Mouse (Mus musculus) hindbrain, postnatal 0 days (tissue): ENCODE results near the gene Foxa3. TPM values are rescaled to one million over a fixed set of nuclear protein-coding genes. Genes with fewer than 3 reads are reported as not detected.
A peak's percentile ranks its signal among the peaks of the same experiment; 100 is the strongest.

Source experiments
- ATAC-seq: fragments of 200-750 bp; cut with Nextera tagmentation; 2 replicates; pipeline ENCODE4 v1.8.0; 2017; ENCODE audit warnings: mild to moderate bottlenecking, moderate TSS enrichment, moderate library complexity
- DNase-seq: peaks from one replicate; pipeline ENCODE4 v3.0.0-alpha.2; 2015; ENCODE audit warnings: low spot score
- H3K27ac ChIP-seq: fragments of 300-500 bp; sonication (generic); 2 replicates; pipeline ENCODE4 v1.5.1; 2014; ENCODE audit warnings: mild to moderate bottlenecking
- H3K27me3 ChIP-seq: fragments of 300-500 bp; sonication (generic); 2 replicates; pipeline ENCODE4 v1.6.1; 2014; ENCODE audit warnings: low read length, mixed read lengths; ENCODE audit not compliant: insufficient read depth
- H3K36me3 ChIP-seq: fragments of 300-500 bp; sonication (generic); 2 replicates; pipeline ENCODE4 v1.6.1; 2014; ENCODE audit warnings: low read length, mixed read lengths; ENCODE audit not compliant: insufficient read depth
- H3K4me1 ChIP-seq: fragments of 300-500 bp; sonication (generic); 2 replicates; pipeline ENCODE4 v1.6.1; 2014; ENCODE audit warnings: antibody characterized with exemption, low read length, mixed read lengths; ENCODE audit not compliant: insufficient read depth
- H3K4me2 ChIP-seq: fragments of 300-500 bp; sonication (generic); 2 replicates; pipeline ENCODE4 v1.6.1; 2014; ENCODE audit warnings: low read depth, mild to moderate bottlenecking, low read length, moderate library complexity, mixed read lengths
- H3K4me3 ChIP-seq: fragments of 300-500 bp; sonication (generic); 2 replicates; pipeline ENCODE4 v1.5.1; 2014; ENCODE audit warnings: low read length
- H3K9ac ChIP-seq: fragments of 300-500 bp; sonication (generic); replicated peaks from 2 replicates; pipeline ENCODE4 v1.6.1; 2014; ENCODE audit warnings: mild to moderate bottlenecking, low read length, moderate library complexity, mixed read lengths
- H3K9me3 ChIP-seq: fragments of 300-500 bp; sonication (generic); 2 replicates; pipeline ENCODE4 v1.6.1; 2016; ENCODE audit warnings: low read length, mixed read lengths
- CTCF ChIP-seq: IDR thresholded peaks from 2 replicates; pipeline ENCODE4 v1.5.1; 2016; ENCODE audit warnings: antibody characterized with exemption, control low read depth, low read depth
- WGBS: fragments of 180-500 bp; shearing (Covaris S2); extraction: QIAGEN DNeasy Blood & Tissue Kit; methylation state at CpG from one replicate; pipeline ENCODE4 v1.1.7; 2014; 5-methylcytosine and 5-hydroxymethylcytosine counted together
- polyA plus RNA-seq: library from polyadenylated mRNA; unstranded; fragments of >200 nt; fragmentation: Nextera tagmentation; extraction: Ambion mirVana; gene quantifications from 2 replicates; pipeline ENCODE4 v1.2.1, GENCODE M21; 2015
- total RNA-seq: library from RNA; depleted of rRNA; stranded (reverse); fragments of >200 nt; gene quantifications from 2 replicates; pipeline ENCODE4 v1.2.3, GENCODE M21; 2014; rRNA removed

Gene Foxa3
- total and polyA plus RNA-seq, 2 experiments from 2014 or later: not detected

GRCm38 (mm10) chr7:18970956-18971355, 52.4 kb downstream of the Foxa3 start:
- no peaks in the 10 kb centered on the region for H3K27me3 ChIP-seq
- peak; percentile 40 for TF ChIP-seq CTCF
- H3K4me1 ChIP-seq: no peaks in the 10 kb centered on the region
- no peak for DNase-seq
- H3K27ac ChIP-seq: no peak overlapping the region
- H3K4me2 ChIP-seq: no peak overlapping the region
- no peaks in the 10 kb centered on the region for H3K9me3 ChIP-seq
- no peaks in the 10 kb centered on the region for H3K36me3 ChIP-seq
- H3K4me3 ChIP-seq: no peak overlapping the region
- WGBS: 95% methylated on average over 3 of the region's 3 CpGs
- ATAC-seq: no peak
- no peak overlapping the region for H3K9ac ChIP-seq

DNA sequence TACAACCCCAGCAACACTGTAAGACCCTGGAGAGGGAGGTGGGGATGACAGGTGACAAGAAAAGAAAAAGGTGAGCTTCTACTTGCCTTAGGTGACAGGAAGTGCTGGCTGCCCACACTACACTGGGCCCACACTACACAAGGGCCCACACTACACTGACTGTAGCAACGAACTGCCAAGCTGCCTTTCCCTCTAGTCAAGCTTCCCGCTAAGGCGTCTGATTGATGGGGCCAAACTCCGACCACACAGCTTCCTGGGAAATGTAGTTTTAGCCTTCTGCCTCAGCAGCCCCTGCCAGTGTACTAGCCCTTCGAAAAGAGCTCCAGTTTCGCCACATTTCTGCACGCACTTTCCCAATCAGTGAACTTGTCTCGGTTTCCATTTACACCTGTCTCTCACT, 55.7 kb downstream of the Foxa3 start:
- H3K4me2 ChIP-seq: no peak overlapping the region
- ATAC-seq: peak; percentile 36; the same call in 1 of the 2 replicates
- peaks cover 4% of the 10 kb centered on the region for H3K4me1 ChIP-seq
- no peaks in the 10 kb centered on the region for H3K36me3 ChIP-seq
- no peak overlapping the region for H3K9ac ChIP-seq
- no peaks in the 10 kb centered on the region for H3K9me3 ChIP-seq
- H3K27me3 ChIP-seq: no peaks in the 10 kb centered on the region
- DNase-seq: peak; percentile 64
- TF ChIP-seq CTCF: no peak
- H3K4me3 ChIP-seq: no peak overlapping the region
- WGBS: 14% methylated on average over 8 of the region's 8 CpGs
- no peak overlapping the region; the same call in 1 of the 2 replicates for H3K27ac ChIP-seq

GRCm38 (mm10) chr7:18965312-18965711, 58.0 kb downstream of the Foxa3 start:
- Histone ChIP-seq H3K4me2 (no peak overlapping the region), H3K27me3 (no peaks in the 10 kb centered on the region), H3K4me3 (no peak overlapping the region), H3K4me1 (peaks cover 10% of the 10 kb centered on the region), H3K27ac (no peak overlapping the region), H3K9ac (no peak overlapping the region), H3K36me3 (no peaks in the 10 kb centered on the region), H3K9me3 (no peaks in the 10 kb centered on the region)
- no peak for TF ChIP-seq CTCF
- DNase-seq (no peak), ATAC-seq (no peak)
- WGBS: 76% methylated on average over 5 of the region's 5 CpGs

GRCm38 (mm10) chr7:18963294-18963843, 60.0 kb downstream of the Foxa3 start:
- H3K4me1 ChIP-seq: peaks cover 10% of the 10 kb centered on the region
- peak overlapping the region; percentile 56 for H3K4me2 ChIP-seq
- H3K9ac ChIP-seq: no peak overlapping the region
- H3K9me3 ChIP-seq: no peaks in the 10 kb centered on the region
- no peak overlapping the region for H3K4me3 ChIP-seq
- ATAC-seq: no peak
- H3K36me3 ChIP-seq: no peaks in the 10 kb centered on the region; the same call in 1 of the 2 replicates
- H3K27ac ChIP-seq: no peak overlapping the region
- 8% methylated on average over 19 of the region's 19 CpGs for WGBS
- no peak for DNase-seq
- no peak for TF ChIP-seq CTCF
- no peaks in the 10 kb centered on the region for H3K27me3 ChIP-seq

Other genes starting within 250 kb of the Foxa3 start
- not detected in 2 replicates for gene Psg19, start 225.0 kb downstream of the Foxa3 start, total RNA-seq
- gene Psg19, start 225.0 kb downstream of the Foxa3 start, polyA plus RNA-seq: not detected in 2 replicates
- gene Psg17, start 201.9 kb downstream of the Foxa3 start, total RNA-seq: not detected in 2 replicates
- gene Psg17, start 201.9 kb downstream of the Foxa3 start, polyA plus RNA-seq: not detected in 2 replicates
- 1.1 and 1.5 TPM in 2 replicates for gene Mill2, start 183.6 kb downstream of the Foxa3 start, total RNA-seq
- 0.72 and 0.79 TPM in 2 replicates for gene Mill2, start 183.6 kb downstream of the Foxa3 start, polyA plus RNA-seq
- 29.7 and 30.2 TPM in 2 replicates for gene Pglyrp1, start 152.2 kb downstream of the Foxa3 start, total RNA-seq
- gene Pglyrp1, start 152.2 kb downstream of the Foxa3 start, polyA plus RNA-seq: 29.1 and 30.0 TPM in 2 replicates
- 22.0 and 31.5 TPM in 2 replicates for gene Ccdc61, start 113.1 kb downstream of the Foxa3 start, total RNA-seq
- 32.9 and 35.2 TPM in 2 replicates for gene Ccdc61, start 113.1 kb downstream of the Foxa3 start, polyA plus RNA-seq
- gene Nova2, start 97.7 kb downstream of the Foxa3 start, total RNA-seq: 18.3 and 19.8 TPM in 2 replicates
- 9.2 and 9.7 TPM in 2 replicates for gene Nova2, start 97.7 kb downstream of the Foxa3 start, polyA plus RNA-seq
- gene Nanos2, start 36.1 kb downstream of the Foxa3 start, total RNA-seq: 1.3 and 2.6 TPM in 2 replicates
- gene Nanos2, start 36.1 kb downstream of the Foxa3 start, polyA plus RNA-seq: 1.6 TPM in 2 replicates
- gene Mypop, start 32.3 kb downstream of the Foxa3 start, total RNA-seq: 22.5 and 26.1 TPM in 2 replicates
- 5.6 and 6.0 TPM in 2 replicates for gene Mypop, start 32.3 kb downstream of the Foxa3 start, polyA plus RNA-seq
- gene Irf2bp1, start 19.5 kb downstream of the Foxa3 start, total RNA-seq: 128 and 140 TPM in 2 replicates
- gene Irf2bp1, start 19.5 kb downstream of the Foxa3 start, polyA plus RNA-seq: 20.0 and 22.4 TPM in 2 replicates
- 85.4 and 88.0 TPM in 2 replicates for gene Sympk, start 839 bp upstream of the Foxa3 start, total RNA-seq
- gene Sympk, start 839 bp upstream of the Foxa3 start, polyA plus RNA-seq: 19.2 TPM in 2 replicates
- gene Rsph6a, start 31.2 kb upstream of the Foxa3 start, total RNA-seq: not detected in 2 replicates
- gene Rsph6a, start 31.2 kb upstream of the Foxa3 start, polyA plus RNA-seq: 0.19 and 0.44 TPM in 2 replicates
- 145 and 151 TPM in 2 replicates for gene Dmwd, start 52.7 kb upstream of the Foxa3 start, total RNA-seq
- 28.9 and 30.9 TPM in 2 replicates for gene Dmwd, start 52.7 kb upstream of the Foxa3 start, polyA plus RNA-seq
- gene Dmpk, start 60.3 kb upstream of the Foxa3 start, total RNA-seq: 19.5 and 27.8 TPM in 2 replicates
- gene Dmpk, start 60.3 kb upstream of the Foxa3 start, polyA plus RNA-seq: 4.8 and 5.6 TPM in 2 replicates
- gene Six5, start 71.1 kb upstream of the Foxa3 start, total RNA-seq: 10.3 and 12.1 TPM in 2 replicates
- 1.4 and 1.5 TPM in 2 replicates for gene Six5, start 71.1 kb upstream of the Foxa3 start, polyA plus RNA-seq
- gene Gm4969, start 94.8 kb upstream of the Foxa3 start, total RNA-seq: 4.6 and 6.3 TPM in 2 replicates
- gene Gm4969, start 94.8 kb upstream of the Foxa3 start, polyA plus RNA-seq: 7.7 and 7.9 TPM in 2 replicates
- 19.6 and 23.8 TPM in 2 replicates for gene Fbxo46, start 96.3 kb upstream of the Foxa3 start, total RNA-seq
- 7.7 and 9.0 TPM in 2 replicates for gene Fbxo46, start 96.3 kb upstream of the Foxa3 start, polyA plus RNA-seq
- 17.3 and 18.3 TPM in 2 replicates for gene Qpctl, start 125.8 kb upstream of the Foxa3 start, total RNA-seq
- 24.7 and 25.5 TPM in 2 replicates for gene Qpctl, start 125.8 kb upstream of the Foxa3 start, polyA plus RNA-seq
- gene Snrpd2, start 126.2 kb upstream of the Foxa3 start, total RNA-seq: 34.1 and 42.9 TPM in 2 replicates
- gene Snrpd2, start 126.2 kb upstream of the Foxa3 start, polyA plus RNA-seq: 114 and 118 TPM in 2 replicates
- gene Gipr, start 142.6 kb upstream of the Foxa3 start, total RNA-seq: 2.0 and 3.0 TPM in 2 replicates
- gene Gipr, start 142.6 kb upstream of the Foxa3 start, polyA plus RNA-seq: 0.85 and 1.3 TPM in 2 replicates
- gene Eml2, start 152.9 kb upstream of the Foxa3 start, total RNA-seq: 88.2 and 103 TPM in 2 replicates
- gene Eml2, start 152.9 kb upstream of the Foxa3 start, polyA plus RNA-seq: 15.0 and 18.9 TPM in 2 replicates
- 3.8 and 4.5 TPM in 2 replicates for gene Gpr4, start 189.0 kb upstream of the Foxa3 start, total RNA-seq
- 4.1 and 4.4 TPM in 2 replicates for gene Gpr4, start 189.0 kb upstream of the Foxa3 start, polyA plus RNA-seq
- 44.2 and 47.7 TPM in 2 replicates for gene Opa3, start 204.8 kb upstream of the Foxa3 start, total RNA-seq
- gene Opa3, start 204.8 kb upstream of the Foxa3 start, polyA plus RNA-seq: 34.6 and 37.1 TPM in 2 replicates
- 62.6 and 68.3 TPM in 2 replicates for gene Vasp, start 248.3 kb upstream of the Foxa3 start, total RNA-seq
- gene Vasp, start 248.3 kb upstream of the Foxa3 start, polyA plus RNA-seq: 35.5 and 37.0 TPM in 2 replicates